ENCODE assay signal across 8 mouse cellular contexts in genomic region chr5:33723019-33723640, GRCm38 (mm10). TPM values are rescaled to one million over a fixed set of nuclear protein-coding genes. Genes with fewer than 3 reads are reported as not detected.
DNase-seq lines count a peak whose midpoint lies in the region; ATAC-seq lines count a peak whose summit lies in the region.

No protein-coding gene starts in this region.

- H3K4me3 ChIP-seq in forebrain, embryonic 11.5 days (ENCODE audit: low read depth, low read length): peak overlapping the region; percentile 69
- peak overlapping the region; percentile 78 for H3K4me3 ChIP-seq in kidney, embryonic 15.5 days (replicated peaks)
- peak overlapping the region; percentile 92 for H3K4me3 ChIP-seq in midbrain, embryonic 10.5 days

- H3K9ac ChIP-seq in forebrain, embryonic 11.5 days (ENCODE audit: low read length): peak overlapping the region; percentile 93
- peak overlapping the region; percentile 68 for H3K9ac ChIP-seq in kidney, embryonic 15.5 days

- H3K27me3 ChIP-seq in forebrain, embryonic 11.5 days (ENCODE audit: control insufficient read depth, insufficient read depth, low read length): peaks cover 46% of the 10 kb centered on the region
- peaks cover 43% of the 10 kb centered on the region for H3K27me3 ChIP-seq in kidney, embryonic 15.5 days
- H3K27me3 ChIP-seq in midbrain, embryonic 10.5 days (ENCODE audit: low read depth, poor library complexity, severe bottlenecking): peaks cover 99% of the 10 kb centered on the region

- peaks cover 26% of the 10 kb centered on the region for H3K4me1 ChIP-seq in forebrain, embryonic 11.5 days (replicated peaks; ENCODE audit: control insufficient read depth, insufficient read depth, low read length)
- peaks cover 50% of the 10 kb centered on the region for H3K4me1 ChIP-seq in kidney, embryonic 15.5 days
- H3K4me1 ChIP-seq in midbrain, embryonic 10.5 days: peaks cover 88% of the 10 kb centered on the region

- ATAC-seq in forebrain, embryonic 11.5 days (replicated peaks; ENCODE audit: low FRiP score): peak; percentile 22; the same call in 1 of the 2 replicates
- no peak for ATAC-seq in kidney, embryonic 15.5 days (replicated peaks; ENCODE audit: low FRiP score)

- H3K27ac ChIP-seq in forebrain, embryonic 11.5 days (ENCODE audit: low read depth, low read length): peak overlapping the region; percentile 75
- H3K27ac ChIP-seq in kidney, embryonic 15.5 days: peak overlapping the region; percentile 63; the same call in 1 of the 2 replicates
- H3K27ac ChIP-seq in midbrain, embryonic 10.5 days (replicated peaks): peak overlapping the region; percentile 95

- 1% methylated on average over 61 of the region's 61 CpGs for WGBS in forebrain, embryonic 11.5 days
- under 1% methylated on average over 59 of the region's 61 CpGs for WGBS in kidney, embryonic 15.5 days
- WGBS in midbrain, embryonic 10.5 days: under 1% methylated on average over 61 of the region's 61 CpGs

- no peaks in the 10 kb centered on the region for H3K9me3 ChIP-seq in forebrain, embryonic 11.5 days (ENCODE audit: control insufficient read depth, low read length)
- no peaks in the 10 kb centered on the region for H3K9me3 ChIP-seq in kidney, embryonic 15.5 days (replicated peaks)
- H3K9me3 ChIP-seq in midbrain, embryonic 10.5 days (replicated peaks): no peaks in the 10 kb centered on the region

- H3K36me3 ChIP-seq in forebrain, embryonic 11.5 days (ENCODE audit: control insufficient read depth, insufficient read depth, low read length): no peaks in the 10 kb centered on the region; the same call in 1 of the 2 replicates
- peaks cover 6% of the 10 kb centered on the region; the same call in 1 of the 2 replicates for H3K36me3 ChIP-seq in kidney, embryonic 15.5 days
- peaks cover 49% of the 10 kb centered on the region for H3K36me3 ChIP-seq in midbrain, embryonic 10.5 days

- DNase-seq in spleen, postnatal 10 days (ENCODE audit: low spot score in 2 of 2): peak; percentile 14 to 24
- no peak for DNase-seq in spleen, postnatal 14 days (ENCODE audit: low spot score in 2 of 2)
- peak; percentile 77 for DNase-seq in forebrain, embryonic 11.5 days (ENCODE audit: low spot score)
- peak; percentile 71 for DNase-seq in midbrain, embryonic 10.5 days (ENCODE audit: low spot score)
- DNase-seq in urinary bladder, adult 18-20 months (ENCODE audit: low spot score in 2 of 2): no peak
- no peak for DNase-seq in right cerebral cortex, postnatal 4 days
- DNase-seq in c-Kit-positive CD71-positive TER-119-positive erythroid progenitor cells, embryonic 14.5 days (ENCODE audit: low spot score): no peak

- H3K4me2 ChIP-seq in forebrain, embryonic 11.5 days (ENCODE audit: low read depth, low read length, severe bottlenecking): peak overlapping the region; percentile 84
- H3K4me2 ChIP-seq in kidney, embryonic 15.5 days: peak overlapping the region; percentile 98

RNA-seq across cellular contexts. Expression of gene Fgfr3, which starts 1.7 kb away (rescaled TPM):
- 100 and 105 TPM in 2 replicates for polyA plus RNA-seq in forebrain, embryonic 11.5 days (2014; fragmentation: Nextera tagmentation; extraction: Ambion mirVana)
- 16.2 and 17.4 TPM in 2 replicates for polyA plus RNA-seq in kidney, embryonic 15.5 days (2015; fragmentation: Nextera tagmentation; extraction: Ambion mirVana)
- polyA plus RNA-seq in midbrain, embryonic 10.5 days (2016; fragmentation: Nextera tagmentation; extraction: Ambion mirVana): 68.3 and 72.7 TPM in 2 replicates

RNA-seq across cellular contexts. Expression of gene Letm1, which starts 59.5 kb away (rescaled TPM):
- 59.7 and 63.9 TPM in 2 replicates for polyA plus RNA-seq in forebrain, embryonic 11.5 days (2014; fragmentation: Nextera tagmentation; extraction: Ambion mirVana)
- polyA plus RNA-seq in kidney, embryonic 15.5 days (2015; fragmentation: Nextera tagmentation; extraction: Ambion mirVana): 45.7 and 48.4 TPM in 2 replicates
- polyA plus RNA-seq in midbrain, embryonic 10.5 days (2016; fragmentation: Nextera tagmentation; extraction: Ambion mirVana): 47.7 and 50.6 TPM in 2 replicates

Comparison
In these comparisons a context has a peak if more than half of its experiments do, and no peak if none do; other contexts are left out.
1. DNase-seq: peak in spleen, postnatal 10 days (2 of 2), forebrain, embryonic 11.5 days (single experiment) and midbrain, embryonic 10.5 days (single experiment); none in spleen, postnatal 14 days (0 of 2), urinary bladder, adult 18-20 months (0 of 2), right cerebral cortex, postnatal 4 days (single experiment) and c-Kit-positive CD71-positive TER-119-positive erythroid progenitor cells, embryonic 14.5 days (single experiment).
2. Peak in every context shown above with its lines, with median percentiles within 50 percentile points of each other: H3K27ac ChIP-seq and H3K4me3 ChIP-seq.